Mouse (Mus musculus) forebrain, embryonic 16.5 days (tissue): ENCODE measurements around the gene Fgfr2. TPM values are rescaled to one million over a fixed set of nuclear protein-coding genes. Genes with fewer than 3 reads are reported as not detected.
"Not testable (repeated sequence)": the region's sequence is repeated elsewhere in the genome, so short reads cannot be mapped to it uniquely, and the experiment has no call there.

ENCODE experiments used
- ATAC-seq: fragments of 200-750 bp; cut with Nextera tagmentation; 2 replicates; pipeline ENCODE4 v1.8.0; 2017; ENCODE audit warnings: mild to moderate bottlenecking, moderate library complexity
- H3K27ac ChIP-seq: fragments of 300-500 bp; sonication (generic); 2 replicates; pipeline ENCODE4 v1.5.1; 2014; ENCODE audit warnings: low read length, control low read depth
- H3K27me3 ChIP-seq: fragments of 300-500 bp; sonication (generic); replicated peaks from 2 replicates; pipeline ENCODE4 v1.6.1; 2014; ENCODE audit warnings: low read length; ENCODE audit not compliant: control insufficient read depth, insufficient read depth
- H3K36me3 ChIP-seq: fragments of 300-500 bp; sonication (generic); 2 replicates; pipeline ENCODE4 v1.6.1; 2014; ENCODE audit not compliant: control insufficient read depth, insufficient read depth
- H3K4me1 ChIP-seq: fragments of 300-500 bp; sonication (generic); replicated peaks from 2 replicates; pipeline ENCODE4 v1.6.1; 2014; ENCODE audit warnings: low read length; ENCODE audit not compliant: control insufficient read depth, insufficient read depth
- H3K4me2 ChIP-seq: fragments of 300-500 bp; sonication (generic); 2 replicates; pipeline ENCODE4 v1.6.1; 2014; ENCODE audit warnings: mild to moderate bottlenecking, low read length, control low read depth
- H3K4me3 ChIP-seq: fragments of 300-500 bp; sonication (generic); replicated peaks from 2 replicates; pipeline ENCODE4 v1.5.1; 2014; ENCODE audit warnings: mild to moderate bottlenecking, low read length, control low read depth
- H3K9ac ChIP-seq: fragments of 300-500 bp; sonication (generic); replicated peaks from 2 replicates; pipeline ENCODE4 v1.6.1; 2014; ENCODE audit warnings: low read depth, low read length, control low read depth
- H3K9me3 ChIP-seq: fragments of 300-500 bp; sonication (generic); 2 replicates; pipeline ENCODE4 v1.6.1; 2016; ENCODE audit warnings: low read length; ENCODE audit not compliant: control insufficient read depth
- WGBS: fragments of 180-500 bp; shearing (Covaris S2); extraction: QIAGEN DNeasy Blood & Tissue Kit; methylation state at CpG from one replicate; pipeline ENCODE4 v1.1.7; 2014; 5-methylcytosine and 5-hydroxymethylcytosine counted together
- polyA plus RNA-seq: library from polyadenylated mRNA; unstranded; fragments of >200 nt; fragmentation: Nextera tagmentation; extraction: Ambion mirVana; gene quantifications from 2 replicates; pipeline ENCODE4 v1.2.1, GENCODE M21; 2015

The Fgfr2 gene
- polyA plus RNA-seq, 1 experiment from 2014 or later = 39.2 TPM

- Histone ChIP-seq H3K4me1 (no peaks in the 10 kb centered on the region), H3K4me2 (no peak overlapping the region), H3K27me3 (no peaks in the 10 kb centered on the region), H3K27ac (no peak overlapping the region), H3K9me3 (no peaks in the 10 kb centered on the region), H3K4me3 (no peak overlapping the region), H3K9ac (no peak overlapping the region), H3K36me3 (no peaks in the 10 kb centered on the region)
- no peak for ATAC-seq
- 0% methylated on average over 1 of the region's 1 CpGs for WGBS
These were observed 2047.2 kb downstream of the Fgfr2 start for GRCm38 (mm10) chr7:131075956-131076355.

- not testable (repeated sequence) for H3K27me3 ChIP-seq, H3K9me3 ChIP-seq, H3K27ac ChIP-seq, H3K36me3 ChIP-seq, H3K4me1 ChIP-seq, ATAC-seq, H3K4me3 ChIP-seq, H3K4me2 ChIP-seq, H3K9ac ChIP-seq
- WGBS = 80% methylated on average over 6 of the region's 6 CpGs
These were observed 2049.1 kb downstream of the Fgfr2 start for GRCm38 (mm10) chr7:131074098-131074497.

- WGBS = 94% methylated on average over 3 of the region's 3 CpGs
- not testable (repeated sequence) for H3K9ac ChIP-seq, ATAC-seq
These were observed 2049.7 kb downstream of the Fgfr2 start for GRCm38 (mm10) chr7:131073476-131073875.

GRCm38 (mm10) chr7:131068191-131068590, 2055.0 kb downstream of the Fgfr2 start:
- H3K9ac ChIP-seq, H3K4me3 ChIP-seq, H3K9me3 ChIP-seq, H3K4me1 ChIP-seq, H3K4me2 ChIP-seq, ATAC-seq, H3K36me3 ChIP-seq, H3K27ac ChIP-seq, H3K27me3 ChIP-seq: not testable (repeated sequence)
- 4% methylated on average over 1 of the region's 1 CpGs for WGBS

More at GRCm38 (mm10) chr7:131073476-131073875, 2049.7 kb downstream of the Fgfr2 start:
- H3K27ac ChIP-seq, H3K4me1 ChIP-seq, H3K36me3 ChIP-seq, H3K4me2 ChIP-seq, H3K4me3 ChIP-seq, H3K27me3 ChIP-seq, H3K9me3 ChIP-seq: not testable (repeated sequence)

GRCm38 (mm10) chr7:131062541-131062940, 2060.6 kb downstream of the Fgfr2 start:
- Histone ChIP-seq H3K4me3 (no peak overlapping the region), H3K9ac (no peak overlapping the region), H3K4me2 (no peak overlapping the region), H3K27me3 (no peaks in the 10 kb centered on the region), H3K9me3 (no peaks in the 10 kb centered on the region), H3K27ac (no peak overlapping the region), H3K36me3 (no peaks in the 10 kb centered on the region), H3K4me1 (no peaks in the 10 kb centered on the region)
- no peak for ATAC-seq
- WGBS = 87% methylated on average over 2 of the region's 2 CpGs

GRCm38 (mm10) chr7:131059808-131060207, 2063.3 kb downstream of the Fgfr2 start:
- not testable (repeated sequence) for H3K9me3 ChIP-seq, H3K27ac ChIP-seq, H3K27me3 ChIP-seq, H3K4me3 ChIP-seq, ATAC-seq, H3K4me2 ChIP-seq, H3K4me1 ChIP-seq, H3K9ac ChIP-seq, H3K36me3 ChIP-seq
- WGBS = 72% methylated on average over 2 of the region's 2 CpGs

GRCm38 (mm10) chr7:131057918-131058317, 2065.2 kb downstream of the Fgfr2 start:
- H3K9ac ChIP-seq, H3K27me3 ChIP-seq, H3K4me3 ChIP-seq, H3K4me2 ChIP-seq, H3K27ac ChIP-seq, H3K9me3 ChIP-seq, H3K4me1 ChIP-seq, ATAC-seq, H3K36me3 ChIP-seq: not testable (repeated sequence)
- WGBS = 81% methylated on average over 9 of the region's 9 CpGs

- Histone ChIP-seq H3K27ac (no peak overlapping the region), H3K9me3 (no peaks in the 10 kb centered on the region), H3K4me1 (no peaks in the 10 kb centered on the region), H3K4me3 (no peak overlapping the region), H3K27me3 (no peaks in the 10 kb centered on the region), H3K4me2 (no peak overlapping the region), H3K9ac (no peak overlapping the region), H3K36me3 (no peaks in the 10 kb centered on the region)
- ATAC-seq = no peak
These were observed 2068.3 kb downstream of the Fgfr2 start for GRCm38 (mm10) chr7:131054808-131055370.

GRCm38 (mm10) chr7:131049829-131050228, 2073.3 kb downstream of the Fgfr2 start:
- not testable (repeated sequence) for H3K9ac ChIP-seq

GRCm38 (mm10) chr7:131045258-131045835, 2077.8 kb downstream of the Fgfr2 start:
- H3K9me3 ChIP-seq, H3K27me3 ChIP-seq, H3K27ac ChIP-seq, H3K36me3 ChIP-seq, H3K9ac ChIP-seq, H3K4me2 ChIP-seq, H3K4me1 ChIP-seq, ATAC-seq, H3K4me3 ChIP-seq: not testable (repeated sequence)
- 37% methylated on average over 3 of the region's 3 CpGs for WGBS

More at GRCm38 (mm10) chr7:131049829-131050228, 2073.3 kb downstream of the Fgfr2 start:
- not testable (repeated sequence) for H3K36me3 ChIP-seq, ATAC-seq, H3K4me3 ChIP-seq, H3K4me1 ChIP-seq, H3K9me3 ChIP-seq, H3K27me3 ChIP-seq, H3K27ac ChIP-seq, H3K4me2 ChIP-seq
- 84% methylated on average over 8 of the region's 8 CpGs for WGBS
